Mouse (Mus musculus): Measurements from ENCODE around the gene Prm1. TPM values are rescaled to one million over a fixed set of nuclear protein-coding genes. Genes with fewer than 3 reads are reported as not detected.

Gene Prm1
- total and polyA plus RNA-seq, 3 experiments, result not detected

GRCm38 (mm10) chr16:10786288-10786687 is 19.4 kb downstream of the Prm1 start (continued):
- peak; percentile 44; the same call in 1 of the 2 replicates for TF ChIP-seq MEF2A (IDR thresholded peaks at IDR 0.05; ENCODE audit: borderline replicate concordance, low read depth, low read length)
- TF ChIP-seq MAZ (IDR thresholded peaks at IDR 0.05; ENCODE audit: low read depth, low read length), result no peak
- TF ChIP-seq TBP (conservative IDR thresholded peaks at IDR 0.05; ENCODE audit: low read depth, low read length), result peak; percentile 36; the same call in 1 of the 2 replicates
- TF ChIP-seq ZC3H11A (IDR thresholded peaks at IDR 0.05; ENCODE audit: low read depth, low read length), result peak; percentile 83
- peak; percentile 66 to 98; a peak in 3 of 4 replicates for TF ChIP-seq CTCF (conservative IDR thresholded peaks at IDR 0.05 in 1 of 2, IDR thresholded peaks at IDR 0.05 in 1 of 2; ENCODE audit: low read depth in 2 of 2, low read length in 2 of 2)
- TF ChIP-seq GABPA (IDR thresholded peaks at IDR 0.05; ENCODE audit: insufficient replicate concordance, low read depth, low read length), result no peak

GRCm38 (mm10) chr16:10785371-10786231 is 20.0 kb downstream of the Prm1 start, which contains the start of gene Socs1:
TSS of gene Socs1 (minus strand) at chr16:10785536.
- in situ Hi-C loops (cut with MboI; ENCODE audit: low pct_ligation_motif_present, low pct_unique_long_range_greater_than_20kb, low sequenced_read_pairs), result loop anchor here (5.0 kb wide), 2 partner anchors 118 to 213 kb away; no protein-coding TSS in a partner anchor
- H3K36me3 ChIP-seq (replicated peaks in 1 of 2; ENCODE audit: control insufficient read depth in 1 of 2, insufficient read depth in 1 of 2, low read length in 1 of 2), result peaks cover 0 to 24% of the 10 kb centered on the region in 2 experiments
- DNase-seq (ENCODE audit: extremely low read depth), result peak; percentile 98
- peak within 1 kb of the TSS; percentile 64 for H3K4me2 ChIP-seq (ENCODE audit: insufficient read depth, low read depth, poor library complexity, severe bottlenecking)
- no peaks in the 10 kb centered on the region for H3K9me3 ChIP-seq (replicated peaks; ENCODE audit: low read length)
- peaks cover 16% of the 10 kb centered on the region for H3K79me2 ChIP-seq (replicated peaks; ENCODE audit: control insufficient read depth, extremely low read depth, insufficient read depth, poor library complexity, severe bottlenecking)
- dilution Hi-C loops (cut with MboI; ENCODE audit: extremely low pct_ligation_motif_present, extremely low pct_unique_long_range_greater_than_20kb, low sequenced_read_pairs), result no loop called here
- H3K27ac ChIP-seq (ENCODE audit: insufficient read depth, low read depth), result peak within 1 kb of the TSS; percentile 89
- peak within 1 kb of the TSS; percentile 89 for H3K9ac ChIP-seq (ENCODE audit: insufficient read depth, low read depth)
- peaks cover 37 to 56% of the 10 kb centered on the region in 2 experiments for H3K4me1 ChIP-seq (ENCODE audit: control insufficient read depth in 1 of 2, insufficient read depth in 2 of 2)
- no peaks in the 10 kb centered on the region for H3K27me3 ChIP-seq (replicated peaks)
- H3K4me3 ChIP-seq (replicated peaks in 1 of 3; ENCODE audit: low read depth in 2 of 3, low read length in 2 of 3, poor library complexity in 1 of 3), result peak within 1 kb of the TSS; percentile 84 to 99 (median 96)
- TF ChIP-seq ZKSCAN1 (IDR thresholded peaks at IDR 0.05; ENCODE audit: borderline replicate concordance, low read depth, low read length) (no peak), GABPA (IDR thresholded peaks at IDR 0.05; ENCODE audit: insufficient replicate concordance, low read depth, low read length) (no peak), KAT2A (IDR thresholded peaks at IDR 0.05; ENCODE audit: insufficient replicate concordance, low read length) (no peak), ZC3H11A (IDR thresholded peaks at IDR 0.05; ENCODE audit: low read depth, low read length) (no peak), UBTF (IDR thresholded peaks at IDR 0.05; ENCODE audit: low read depth, low read length) (peak; percentile 47), CHD2 (IDR thresholded peaks at IDR 0.05; ENCODE audit: low read length) (peak; percentile 53; the same call in 1 of the 2 replicates), RCOR1 (conservative IDR thresholded peaks at IDR 0.05; ENCODE audit: low read depth, low read length) (no peak; the same call in none of the 2 replicates), SMC3 (IDR thresholded peaks at IDR 0.05; ENCODE audit: low read depth, low read length) (no peak), TBP (conservative IDR thresholded peaks at IDR 0.05; ENCODE audit: low read depth, low read length) (peak; percentile 96), IRF4 (IDR thresholded peaks at IDR 0.05; ENCODE audit: low read depth, low read length) (peak; percentile 99), NRF1 (IDR thresholded peaks at IDR 0.05; ENCODE audit: low read depth, low read length) (peak; percentile 91), PAX5 (IDR thresholded peaks at IDR 0.05; ENCODE audit: low read length) (no peak), HCFC1 (IDR thresholded peaks at IDR 0.05; ENCODE audit: low read depth, low read length) (peak; percentile 59), NELFE (IDR thresholded peaks at IDR 0.05; ENCODE audit: low read depth, low read length) (peak; percentile 99), USF1 (IDR thresholded peaks at IDR 0.05; ENCODE audit: low read depth, low read length) (no peak), EP300 (IDR thresholded peaks at IDR 0.05; ENCODE audit: low read length) (peak; percentile 85), JUND (conservative IDR thresholded peaks at IDR 0.05; ENCODE audit: low read depth, low read length) (no peak), TCF12 (IDR thresholded peaks at IDR 0.05; ENCODE audit: low read depth, low read length) (peak; percentile 90), MAZ (IDR thresholded peaks at IDR 0.05; ENCODE audit: low read depth, low read length) (peak; percentile 68; the same call in 1 of the 2 replicates), MYC (IDR thresholded peaks at IDR 0.05; ENCODE audit: low read depth, low read length) (peak; percentile 81), MAX (IDR thresholded peaks at IDR 0.05; ENCODE audit: low read length) (peak; percentile 79), MXI1 (IDR thresholded peaks at IDR 0.05; ENCODE audit: low read depth, low read length) (peak; percentile 67), ELF1 (IDR thresholded peaks at IDR 0.05; ENCODE audit: low read depth, low read length) (peak; percentile 68), ZNF384 (IDR thresholded peaks at IDR 0.05; ENCODE audit: low read depth, low read length) (0 out of 2 replicates have a peak, but pooled peaks have one; percentile 5), BHLHE40 (IDR thresholded peaks at IDR 0.05; ENCODE audit: low read depth, low read length) (no peak; the same call in 1 of the 2 replicates), POLR2AphosphoS2 (IDR thresholded peaks at IDR 0.05; ENCODE audit: low read depth, low read length) (peak; percentile 98), JUN (IDR thresholded peaks at IDR 0.05; ENCODE audit: insufficient read depth, low read depth, low read length) (no peak), POLR2A (IDR thresholded peaks at IDR 0.05; ENCODE audit: low read depth, low read length) (peak; percentile 98), CHD1 (IDR thresholded peaks at IDR 0.05; ENCODE audit: low read depth, low read length) (peak; percentile 67; the same call in 1 of the 2 replicates), MAFK (IDR thresholded peaks at IDR 0.05; ENCODE audit: insufficient replicate concordance, low read length) (no peak), CTCF (conservative IDR thresholded peaks at IDR 0.05 in 1 of 2, IDR thresholded peaks at IDR 0.05 in 1 of 2; ENCODE audit: low read depth in 2 of 2, low read length in 2 of 2) (no peak), MEF2A (IDR thresholded peaks at IDR 0.05; ENCODE audit: borderline replicate concordance, low read depth, low read length) (peak; percentile 74), ETS1 (conservative IDR thresholded peaks at IDR 0.05; ENCODE audit: low read depth, low read length) (peak; percentile 92)
